Comparison of ENCODE assay signal across 12 mouse cellular contexts in the genomic region with DNA sequence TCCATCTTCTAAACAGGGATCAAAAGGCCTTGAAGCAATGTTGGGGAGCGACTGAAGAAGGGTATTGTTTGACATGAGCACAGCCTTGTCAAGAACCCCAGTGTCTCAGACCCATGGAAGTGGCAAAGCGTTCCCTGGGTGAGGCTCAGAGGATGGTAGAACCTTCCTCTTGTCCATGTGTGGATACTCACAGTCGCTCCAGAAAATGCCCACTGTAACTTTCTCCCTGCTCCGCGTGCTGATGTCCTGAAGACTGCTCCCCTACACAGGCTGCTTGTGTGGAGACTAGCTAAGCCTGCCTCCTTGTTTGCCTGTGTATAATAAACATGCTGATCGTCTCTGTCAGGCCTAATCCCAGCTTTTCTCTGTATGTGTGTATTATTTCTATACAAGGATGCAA. TPM values are rescaled to one million over a fixed set of nuclear protein-coding genes. Genes with fewer than 3 reads are reported as not detected.
DNase-seq lines count a peak whose midpoint lies in the region; ATAC-seq and TF ChIP-seq lines count a peak whose summit lies in the region.
"Had no signal": no experiment of that assay in that cellular context is flagged by ENCODE, and none has a peak within 500 bp of the region (broad histone marks: within the 10 kb centered on the region; RNA-seq: fewer than 3 reads in every experiment).

No protein-coding gene starts in this region.

- no peaks in the 10 kb centered on the region for H3K9me3 ChIP-seq in heart, embryonic 16.5 days (replicated peaks; ENCODE audit: control insufficient read depth, low read length)
- H3K9me3 ChIP-seq in midbrain, embryonic 10.5 days (replicated peaks): no peaks in the 10 kb centered on the region
- no peaks in the 10 kb centered on the region for H3K9me3 ChIP-seq in midbrain, postnatal 0 days (ENCODE audit: low read length)
- H3K9me3 ChIP-seq in intestine, postnatal 0 days (ENCODE audit: control insufficient read depth): no peaks in the 10 kb centered on the region
- H3K9me3 ChIP-seq in stomach, postnatal 0 days (ENCODE audit: control insufficient read depth, low read length): no peaks in the 10 kb centered on the region
- H3K9me3 ChIP-seq: neural tube, embryonic 12.5 days had no signal

- ATAC-seq in heart, embryonic 16.5 days (replicated peaks; ENCODE audit: extremely low read depth, insufficient read depth, low FRiP score): no peak
- ATAC-seq in midbrain, postnatal 0 days (ENCODE audit: low FRiP score): no peak
- ATAC-seq in intestine, postnatal 0 days: no peak
- no peak for ATAC-seq in stomach, postnatal 0 days (ENCODE audit: low FRiP score, low TSS enrichment)

- 70% methylated on average over 6 of the region's 6 CpGs for WGBS in heart, embryonic 16.5 days
- 59% methylated on average over 6 of the region's 6 CpGs for WGBS in midbrain, embryonic 10.5 days
- WGBS in midbrain, postnatal 0 days: 58% methylated on average over 6 of the region's 6 CpGs
- WGBS in intestine, postnatal 0 days: 64% methylated on average over 6 of the region's 6 CpGs
- WGBS in stomach, postnatal 0 days: 42% methylated on average over 6 of the region's 6 CpGs

- H3K4me3 ChIP-seq in heart, embryonic 16.5 days (ENCODE audit: low read length): no peak overlapping the region
- no peak overlapping the region for H3K4me3 ChIP-seq in midbrain, embryonic 10.5 days
- H3K4me3 ChIP-seq in midbrain, postnatal 0 days (ENCODE audit: low read depth, low read length): no peak overlapping the region
- no peak overlapping the region for H3K4me3 ChIP-seq in intestine, postnatal 0 days (ENCODE audit: low read depth, low read length)
- no peak overlapping the region for H3K4me3 ChIP-seq in stomach, postnatal 0 days (ENCODE audit: low read depth, low read length)
- H3K4me3 ChIP-seq: neural tube, embryonic 12.5 days had no signal

- H3K27me3 ChIP-seq in heart, embryonic 16.5 days (ENCODE audit: control insufficient read depth, insufficient read depth, low read length): no peaks in the 10 kb centered on the region
- H3K27me3 ChIP-seq in midbrain, embryonic 10.5 days (ENCODE audit: low read depth, poor library complexity, severe bottlenecking): no peaks in the 10 kb centered on the region
- H3K27me3 ChIP-seq in midbrain, postnatal 0 days (ENCODE audit: insufficient read depth, low read length): no peaks in the 10 kb centered on the region
- no peaks in the 10 kb centered on the region for H3K27me3 ChIP-seq in intestine, postnatal 0 days (replicated peaks; ENCODE audit: control insufficient read depth, insufficient read depth, low read length)
- no peaks in the 10 kb centered on the region for H3K27me3 ChIP-seq in stomach, postnatal 0 days (ENCODE audit: control insufficient read depth, insufficient read depth, low read length)
- H3K27me3 ChIP-seq: neural tube, embryonic 12.5 days had no signal

- no peak overlapping the region for H3K4me2 ChIP-seq in heart, embryonic 16.5 days (ENCODE audit: low read depth, low read length)
- no peak overlapping the region for H3K4me2 ChIP-seq in midbrain, postnatal 0 days (ENCODE audit: low read depth, low read length, poor library complexity, severe bottlenecking)
- H3K4me2 ChIP-seq in intestine, postnatal 0 days (replicated peaks; ENCODE audit: low read depth): no peak overlapping the region
- no peak overlapping the region for H3K4me2 ChIP-seq in stomach, postnatal 0 days (replicated peaks; ENCODE audit: low read depth)
- H3K4me2 ChIP-seq: neural tube, embryonic 12.5 days had no signal

- H3K9ac ChIP-seq in heart, embryonic 16.5 days (ENCODE audit: low read length): 0 out of 2 replicates have a peak overlapping the region, but pooled peaks have one; percentile 11
- no peak overlapping the region for H3K9ac ChIP-seq in midbrain, postnatal 0 days (replicated peaks; ENCODE audit: low read length, poor library complexity, severe bottlenecking)
- no peak overlapping the region for H3K9ac ChIP-seq in intestine, postnatal 0 days (ENCODE audit: low read depth, low read length)
- peak overlapping the region; percentile 35; the same call in 1 of the 2 replicates for H3K9ac ChIP-seq in stomach, postnatal 0 days (ENCODE audit: low read length)
- H3K9ac ChIP-seq: neural tube, embryonic 12.5 days had no signal

- TF ChIP-seq EP300 in stomach, postnatal 0 days (optimal IDR thresholded peaks at IDR 0.05): no peak

- peaks cover 40% of the 10 kb centered on the region for H3K4me1 ChIP-seq in heart, embryonic 16.5 days (ENCODE audit: control insufficient read depth, insufficient read depth, low read length)
- H3K4me1 ChIP-seq in midbrain, embryonic 10.5 days: peaks cover 28% of the 10 kb centered on the region
- H3K4me1 ChIP-seq in midbrain, postnatal 0 days (ENCODE audit: insufficient read depth, low read length): no peaks in the 10 kb centered on the region
- peaks cover 23% of the 10 kb centered on the region for H3K4me1 ChIP-seq in intestine, postnatal 0 days (replicated peaks; ENCODE audit: control insufficient read depth, insufficient read depth, low read length)
- peaks cover 21% of the 10 kb centered on the region for H3K4me1 ChIP-seq in stomach, postnatal 0 days (replicated peaks; ENCODE audit: control insufficient read depth, insufficient read depth)

- no peak for DNase-seq in heart, postnatal 10 days
- no peak for DNase-seq in midbrain, embryonic 10.5 days (ENCODE audit: low spot score)
- DNase-seq in midbrain, postnatal 0 days (ENCODE audit: low spot score): no peak
- DNase-seq in stomach, postnatal 0 days (ENCODE audit: low spot score): no peak
- DNase-seq in spleen, postnatal 14 days (ENCODE audit: low spot score in 2 of 2): no peak
- DNase-seq: cerebellum, adult 9-11 months; kidney, postnatal 36 days; right cerebral cortex, postnatal 14 days had no signal

- peak overlapping the region; percentile 66 for H3K27ac ChIP-seq in heart, embryonic 16.5 days (ENCODE audit: low read length)
- peak overlapping the region; percentile 69 for H3K27ac ChIP-seq in midbrain, embryonic 10.5 days (replicated peaks)
- H3K27ac ChIP-seq in midbrain, postnatal 0 days (ENCODE audit: low read depth, low read length): no peak overlapping the region
- peak overlapping the region; percentile 66 for H3K27ac ChIP-seq in intestine, postnatal 0 days (ENCODE audit: low read depth, low read length)
- peak overlapping the region; percentile 96 for H3K27ac ChIP-seq in stomach, postnatal 0 days (replicated peaks)
- H3K27ac ChIP-seq: neural tube, embryonic 12.5 days had no signal

- TF ChIP-seq CTCF in midbrain, postnatal 0 days (IDR thresholded peaks at IDR 0.05): no peak
- no peak for TF ChIP-seq CTCF in intestine, postnatal 0 days (IDR thresholded peaks at IDR 0.05; ENCODE audit: low read depth)
- TF ChIP-seq CTCF in stomach, postnatal 0 days (IDR thresholded peaks at IDR 0.05; ENCODE audit: low read depth): no peak

- intact Hi-C loops in heart, postnatal 10 days (cut with DNase I): no loop called here

- no peaks in the 10 kb centered on the region for H3K36me3 ChIP-seq in heart, embryonic 16.5 days (ENCODE audit: control insufficient read depth, insufficient read depth)
- no peaks in the 10 kb centered on the region for H3K36me3 ChIP-seq in midbrain, embryonic 10.5 days
- no peaks in the 10 kb centered on the region for H3K36me3 ChIP-seq in midbrain, postnatal 0 days (ENCODE audit: insufficient read depth, low read length)
- H3K36me3 ChIP-seq in intestine, postnatal 0 days (ENCODE audit: control insufficient read depth, insufficient read depth): no peaks in the 10 kb centered on the region
- H3K36me3 ChIP-seq in stomach, postnatal 0 days (ENCODE audit: control insufficient read depth, insufficient read depth, low read length): no peaks in the 10 kb centered on the region
- H3K36me3 ChIP-seq: neural tube, embryonic 12.5 days had no signal

RNA-seq across cellular contexts. Expression of a gene that starts 27.1 kb away (rescaled TPM):
- polyA plus RNA-seq in heart, embryonic 16.5 days (2015; fragmentation: Nextera tagmentation; extraction: Ambion mirVana): 65.8 and 75.1 TPM in 2 replicates
- total RNA-seq in heart, postnatal 10 days (2021): 10 to 100 TPM; 88.1 to 92.3 TPM
- 50.9 and 55.6 TPM in 2 replicates for polyA plus RNA-seq in midbrain, embryonic 10.5 days (2016; fragmentation: Nextera tagmentation; extraction: Ambion mirVana)
- 23.2 and 25.8 TPM in 2 replicates for total RNA-seq in midbrain, postnatal 0 days (2014; rRNA removed)
- 22.9 and 23.3 TPM in 2 replicates for polyA plus RNA-seq in midbrain, postnatal 0 days (2015; fragmentation: Nextera tagmentation; extraction: Ambion mirVana)
- polyA plus RNA-seq in intestine, postnatal 0 days (2015; fragmentation: Nextera tagmentation; extraction: Ambion mirVana): 37.4 and 40.1 TPM in 2 replicates
- 69.5 and 72.3 TPM in 2 replicates for polyA plus RNA-seq in stomach, postnatal 0 days (2015; fragmentation: Nextera tagmentation; extraction: Ambion mirVana)
- total RNA-seq: megakaryocyte progenitor cell, adult 5-6 weeks had no signal

Comparison
In these comparisons a context has a peak if more than half of its experiments do, and no peak if none do; other contexts are left out.
1. H3K9ac ChIP-seq: peak in heart, embryonic 16.5 days (single experiment) and stomach, postnatal 0 days (single experiment); none in midbrain, postnatal 0 days (single experiment) and intestine, postnatal 0 days (single experiment).